Mouse (Mus musculus): ENCODE results near the gene B3galt2.
A peak's percentile ranks its signal among the peaks of the same experiment; 100 is the strongest.

Gene B3galt2

DNA sequence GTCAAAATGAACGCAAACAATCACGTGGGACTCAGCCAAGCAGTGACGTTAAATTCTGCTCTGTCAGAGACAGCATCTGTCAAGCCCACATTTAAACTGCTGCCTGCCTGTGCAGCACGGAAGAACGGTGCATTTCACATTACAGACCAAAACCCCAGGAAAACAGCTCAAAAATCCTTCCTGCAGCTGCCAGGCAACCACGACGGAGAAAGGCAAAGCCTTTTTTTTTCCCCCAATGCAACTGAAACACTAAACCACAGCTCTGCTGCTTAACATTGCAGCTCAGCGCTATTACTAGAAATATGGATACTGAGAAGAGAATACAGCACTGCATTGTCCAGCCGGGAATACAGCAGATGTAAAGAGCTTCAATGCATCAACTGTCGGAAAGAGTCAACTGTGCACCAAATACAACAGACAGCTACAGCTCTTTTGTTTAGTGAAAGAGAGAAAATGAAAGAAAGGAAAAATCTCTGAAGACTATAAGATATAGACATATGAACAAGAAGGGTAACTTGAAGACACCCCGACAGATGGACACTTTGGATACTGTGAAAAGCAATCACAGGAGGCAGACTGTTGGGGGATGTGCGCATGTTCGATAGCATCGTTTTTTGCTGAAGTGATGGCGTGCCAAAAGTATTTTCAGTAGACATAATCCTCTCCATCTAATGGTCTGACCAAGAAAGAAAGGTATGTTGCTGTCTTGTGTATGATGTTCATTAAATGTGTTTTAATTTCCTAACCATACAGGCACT, at the start of gene B3galt2:
Gene B3galt2, plus strand, starts transcription at position 15 of the 758 bp plus-strand sequence.
- DNase-seq, result peak; percentile 87 to 89

DNA sequence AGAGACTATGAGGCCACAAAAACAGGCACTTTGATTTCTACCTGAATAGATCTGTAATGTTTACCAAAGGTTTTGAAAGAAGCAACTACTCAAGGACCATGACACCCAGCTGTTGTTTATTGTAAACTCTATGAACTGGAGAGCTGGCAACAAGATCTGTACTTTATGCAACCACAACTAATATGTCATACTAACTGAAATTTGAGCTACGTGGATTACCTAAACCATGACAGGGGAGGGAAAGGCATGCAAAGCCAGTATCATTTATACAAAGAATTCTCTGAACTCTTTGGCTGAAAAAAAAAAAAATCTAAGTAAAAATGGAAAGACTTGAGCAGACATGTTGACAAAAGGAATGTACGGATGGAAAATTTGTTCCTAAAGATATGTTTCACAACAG, 43.6 kb upstream of the B3galt2 start:
- no peak for DNase-seq

DNA sequence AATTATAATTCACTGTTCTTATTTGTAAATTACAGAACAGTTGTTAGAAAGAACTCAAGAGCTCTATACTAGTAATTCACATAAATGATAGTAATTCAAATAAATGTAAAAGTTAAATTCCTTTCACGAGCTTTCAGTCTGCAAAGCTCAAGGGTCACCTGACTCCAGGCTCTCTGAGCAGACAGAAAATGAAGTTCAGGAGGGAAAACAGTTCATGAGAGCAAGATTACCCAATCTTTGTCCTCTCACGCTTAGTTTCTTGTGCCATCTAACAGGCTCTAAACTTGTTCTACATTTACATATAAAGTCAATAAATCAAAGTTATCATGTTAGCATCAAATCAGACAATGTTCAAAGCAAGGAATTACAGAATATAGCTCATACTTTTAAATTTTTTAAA, 31.6 kb upstream of the B3galt2 start:
- no peak for DNase-seq

DNA sequence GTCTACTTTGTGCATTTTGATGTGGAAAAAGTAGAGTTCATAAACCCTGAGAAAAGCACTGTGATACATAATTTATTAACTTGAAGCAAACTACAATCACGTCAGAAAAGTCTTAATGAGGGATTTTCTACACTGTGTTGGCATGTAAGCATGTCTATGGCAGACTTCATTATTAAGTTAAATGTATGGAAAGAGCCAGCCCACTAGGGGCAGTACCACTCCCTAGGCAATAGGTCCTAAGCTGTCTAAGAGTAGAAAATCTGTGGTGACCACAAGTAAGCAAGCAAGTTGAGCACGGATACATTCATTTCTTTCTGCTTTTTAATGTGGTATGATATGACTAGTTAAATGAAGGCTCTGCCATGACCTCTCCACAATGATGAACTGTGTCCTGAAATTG, 27.6 kb upstream of the B3galt2 start:
- no peak for DNase-seq

DNA sequence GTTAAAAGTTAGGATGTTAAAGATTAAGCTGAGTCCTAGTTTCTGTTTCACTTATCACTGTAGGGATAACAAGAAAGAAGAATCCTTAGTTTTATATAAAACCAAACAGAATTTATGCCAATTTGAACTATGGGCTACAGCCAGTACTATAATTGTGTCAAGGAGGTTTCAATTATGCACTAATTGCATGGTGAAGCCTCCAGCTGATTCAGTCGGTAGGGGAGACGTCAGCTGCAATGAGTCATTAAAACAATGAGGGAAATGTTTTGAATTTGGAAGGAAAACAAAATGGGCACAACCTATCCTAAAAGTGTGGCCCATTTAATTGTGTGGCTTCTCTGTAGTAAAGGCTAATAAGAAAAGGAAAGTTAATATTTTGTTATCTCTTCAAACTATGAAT, 20.7 kb upstream of the B3galt2 start:
- peak in 1 of 2 experiments; percentile 19 for DNase-seq

DNA sequence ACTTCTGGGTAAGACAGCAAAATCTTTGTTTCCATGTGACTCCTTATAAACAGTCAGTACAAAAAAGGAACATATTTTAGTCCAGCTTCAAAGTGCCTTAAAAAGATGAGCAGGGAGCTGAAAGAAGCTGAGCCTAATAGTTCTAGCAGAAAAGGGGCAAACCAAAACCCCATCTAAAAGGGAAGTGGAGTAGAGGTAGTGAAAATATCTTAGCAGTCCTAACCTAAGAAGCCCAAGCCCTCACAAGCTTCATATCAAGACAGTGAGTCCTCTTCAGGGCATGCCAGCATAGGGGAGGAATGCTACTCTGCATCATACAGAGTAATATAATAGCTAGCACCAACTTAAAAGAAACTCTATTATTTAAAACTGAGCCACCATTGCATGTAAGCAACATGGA, 18.5 kb upstream of the B3galt2 start:
- no peak for DNase-seq

DNA sequence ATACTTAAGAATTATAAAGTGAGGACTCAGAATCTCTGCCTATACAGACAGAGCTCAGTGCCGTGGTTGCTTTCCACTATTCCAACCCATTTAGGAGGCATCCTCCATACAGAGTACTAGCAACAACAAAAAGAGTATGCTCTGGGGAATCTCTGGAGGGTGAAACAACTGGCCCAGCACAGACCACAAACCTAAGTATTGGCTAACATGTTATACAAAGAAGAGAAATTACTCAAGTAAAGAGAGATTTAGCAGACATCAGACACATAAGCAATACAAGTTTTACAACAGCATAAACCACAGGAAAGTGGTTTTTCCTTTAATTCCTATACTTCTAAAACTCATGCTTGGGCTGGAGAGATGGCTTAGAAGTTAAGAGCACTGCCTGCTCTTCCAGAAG, 17.8 kb upstream of the B3galt2 start:
- DNase-seq, result no peak

DNA sequence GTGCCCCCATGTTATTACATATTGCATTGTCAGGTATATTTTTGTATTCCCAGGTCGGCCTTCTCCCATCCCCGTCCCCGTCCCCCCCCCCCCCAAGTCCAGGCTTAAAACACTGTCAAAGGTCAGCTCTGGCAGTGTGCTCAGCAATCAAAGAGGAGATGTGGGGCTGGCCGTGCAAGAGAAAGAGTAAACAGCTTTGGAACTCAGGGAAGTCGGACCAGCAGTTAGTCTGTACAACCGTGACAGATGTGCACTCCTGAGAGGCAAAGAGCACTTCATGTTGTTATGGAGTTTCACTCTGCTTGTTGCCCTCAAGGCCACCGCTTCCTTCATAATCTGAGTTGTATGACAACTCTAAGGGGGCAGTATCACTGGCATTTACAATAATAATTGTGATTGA, 9.1 kb upstream of the B3galt2 start:
- DNase-seq, result no peak

DNA sequence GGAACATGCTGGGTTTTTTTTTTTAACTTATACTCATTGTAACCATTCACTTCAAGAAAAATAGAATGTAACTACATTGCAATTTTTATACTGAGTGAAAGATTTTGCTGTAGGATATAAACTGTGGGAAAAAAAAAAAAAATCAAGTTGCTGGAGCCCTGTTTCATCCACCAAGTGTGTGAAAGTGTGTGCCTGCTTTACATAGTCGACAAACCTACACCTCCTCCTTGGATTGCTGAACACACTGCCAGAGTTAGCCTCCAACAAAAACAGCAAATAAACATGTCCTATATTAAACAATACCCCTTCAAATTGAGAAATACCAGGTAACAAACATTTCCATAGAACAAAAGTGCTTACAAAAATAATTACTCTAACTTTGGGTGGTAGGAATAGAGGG, 8.1 kb upstream of the B3galt2 start:
- no peak for DNase-seq

DNA sequence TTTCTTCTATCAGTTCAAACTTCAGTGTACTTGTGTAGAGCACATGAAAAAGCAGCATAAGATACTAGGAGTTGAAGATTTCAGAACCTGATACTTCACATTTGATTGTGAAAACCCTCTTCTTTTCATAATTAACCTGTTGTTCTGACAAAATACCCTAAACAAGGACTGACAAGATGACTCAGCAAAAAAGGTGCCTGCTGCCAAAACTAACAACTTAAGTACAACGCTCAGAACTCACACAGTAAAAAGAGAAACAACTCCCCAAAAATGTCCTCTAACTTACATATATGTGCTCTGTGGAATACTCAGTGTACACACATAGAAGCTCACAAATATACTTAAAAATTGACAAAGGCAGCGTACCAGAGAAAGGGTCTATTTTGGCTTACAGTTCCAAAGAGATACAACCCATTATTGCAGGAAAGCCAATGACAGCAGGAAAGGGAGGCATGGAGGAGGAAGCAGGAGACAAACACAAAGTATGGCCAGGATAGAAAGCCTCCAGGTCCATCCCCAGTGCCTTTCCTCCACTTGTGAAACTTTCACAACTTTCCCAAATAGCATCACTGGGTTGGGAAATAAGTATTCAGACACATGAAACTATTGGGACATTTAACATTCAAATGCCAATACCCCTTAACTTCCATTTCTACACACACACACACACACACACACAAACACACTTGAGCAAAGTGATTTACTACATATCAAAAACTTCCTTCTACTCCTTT, 7.4 kb upstream of the B3galt2 start:
- no peak for DNase-seq

DNA sequence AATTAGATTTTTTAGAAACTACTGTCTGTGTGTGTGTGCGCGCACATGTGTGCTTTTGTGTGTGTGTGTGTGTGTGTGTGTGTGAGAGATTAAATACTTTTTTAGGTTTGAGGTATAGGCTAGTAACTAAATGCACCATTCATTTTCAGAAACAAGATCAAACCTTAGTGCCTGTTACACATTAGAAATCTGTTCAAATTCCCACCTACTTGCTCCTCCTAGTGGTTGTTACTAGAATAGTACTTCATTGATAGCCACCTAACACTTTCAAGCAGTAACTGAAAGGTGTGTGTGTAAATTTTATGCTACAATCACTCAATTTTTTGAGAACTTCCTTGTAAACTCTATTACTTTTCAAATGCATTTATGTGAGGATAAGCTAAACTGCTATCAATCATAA, 3.8 kb downstream of the B3galt2 start:
- DNase-seq, result peak; percentile 29 to 73

DNA sequence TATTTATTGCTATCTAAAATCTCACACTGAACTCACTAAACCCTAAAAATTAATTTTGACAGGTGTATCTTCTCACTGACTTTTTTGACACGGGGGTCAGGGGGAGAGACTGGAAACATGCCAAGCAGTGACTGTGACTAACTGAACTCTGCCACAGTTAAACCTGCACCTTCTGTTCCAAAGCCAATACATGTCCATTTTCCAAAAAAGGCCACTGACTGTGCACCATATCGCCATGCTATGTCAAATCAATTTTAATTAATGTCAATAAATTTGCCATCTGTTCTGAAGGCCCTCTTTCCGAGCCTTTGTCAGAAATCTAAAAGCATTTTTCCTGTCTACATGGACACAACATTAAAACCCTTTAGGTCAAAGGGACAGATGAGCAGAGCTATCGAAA, 4.9 kb downstream of the B3galt2 start:
- DNase-seq, result peak; percentile 94

DNA sequence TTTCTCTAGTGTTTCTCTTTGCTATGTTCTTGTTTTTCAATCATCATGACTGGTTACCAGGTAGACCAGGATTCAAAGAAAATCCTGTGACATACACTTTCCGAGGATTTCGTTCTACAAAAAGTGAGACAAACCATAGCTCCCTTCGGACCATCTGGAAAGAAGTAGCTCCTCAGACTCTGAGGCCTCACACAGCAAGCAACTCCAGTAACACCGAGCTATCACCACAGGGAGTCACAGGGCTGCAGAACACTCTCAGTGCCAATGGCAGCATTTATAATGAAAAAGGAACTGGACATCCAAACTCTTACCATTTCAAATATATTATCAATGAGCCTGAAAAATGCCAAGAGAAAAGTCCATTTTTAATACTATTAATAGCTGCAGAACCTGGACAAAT, 5.8 kb downstream of the B3galt2 start:
- peak; percentile 49 to 62 for DNase-seq

DNA sequence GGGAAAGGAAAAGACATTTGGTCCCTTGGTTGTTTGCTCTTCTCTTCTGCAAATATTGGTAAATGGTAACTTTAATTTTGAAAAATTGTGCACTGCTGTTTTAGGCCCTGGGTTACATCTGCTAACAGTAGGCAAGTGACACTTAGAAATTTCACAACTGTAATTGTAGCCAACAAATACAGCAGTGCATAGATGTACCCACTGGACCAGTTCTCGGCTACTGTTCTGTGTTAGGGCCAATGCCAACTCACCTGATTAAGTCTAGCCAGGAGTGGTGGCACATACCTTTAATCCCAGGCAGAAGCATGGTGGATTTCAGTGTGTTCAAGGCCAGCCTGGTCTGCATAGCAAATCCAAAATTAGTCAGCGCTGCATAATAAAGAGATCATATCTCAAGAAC, 9.9 kb downstream of the B3galt2 start:
- no peak for DNase-seq

DNA sequence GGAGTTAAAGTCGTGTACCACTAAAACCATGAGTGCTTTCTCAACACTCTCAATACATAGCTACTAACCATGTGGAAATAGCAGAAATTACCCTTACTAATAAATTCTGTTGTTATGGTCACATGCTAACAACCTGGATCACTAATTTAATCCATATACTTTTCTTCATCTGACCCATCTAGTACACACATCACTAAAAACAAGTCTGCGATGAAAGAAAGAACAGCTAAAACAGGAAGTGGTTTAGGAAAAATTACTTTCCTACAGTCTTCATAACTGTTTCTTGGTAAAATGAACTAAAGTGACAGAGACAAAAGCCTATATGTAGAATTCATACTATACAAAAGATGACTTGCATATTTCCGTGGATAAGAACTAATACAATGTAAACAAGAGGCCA, 13.2 kb downstream of the B3galt2 start:
- no peak for DNase-seq

DNA sequence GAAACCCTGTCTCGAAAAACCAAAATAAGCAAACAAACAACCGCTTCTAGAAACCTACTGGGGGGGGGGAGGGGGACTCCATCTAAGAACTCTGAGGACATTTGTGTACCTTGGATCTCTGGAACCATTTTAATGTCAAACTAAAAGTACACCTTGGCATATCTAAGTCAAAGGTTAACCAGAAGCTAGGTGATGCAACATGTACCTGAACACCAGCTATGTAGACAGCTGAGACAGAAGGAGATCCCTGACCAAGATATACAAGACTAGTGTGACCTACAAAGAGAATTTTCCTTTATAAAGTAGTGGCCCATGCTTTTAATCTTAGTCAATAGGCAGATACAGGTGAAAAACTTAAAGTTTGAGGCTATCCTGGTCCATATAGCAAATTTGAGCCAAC, 22.7 kb downstream of the B3galt2 start:
- no peak for DNase-seq

DNA sequence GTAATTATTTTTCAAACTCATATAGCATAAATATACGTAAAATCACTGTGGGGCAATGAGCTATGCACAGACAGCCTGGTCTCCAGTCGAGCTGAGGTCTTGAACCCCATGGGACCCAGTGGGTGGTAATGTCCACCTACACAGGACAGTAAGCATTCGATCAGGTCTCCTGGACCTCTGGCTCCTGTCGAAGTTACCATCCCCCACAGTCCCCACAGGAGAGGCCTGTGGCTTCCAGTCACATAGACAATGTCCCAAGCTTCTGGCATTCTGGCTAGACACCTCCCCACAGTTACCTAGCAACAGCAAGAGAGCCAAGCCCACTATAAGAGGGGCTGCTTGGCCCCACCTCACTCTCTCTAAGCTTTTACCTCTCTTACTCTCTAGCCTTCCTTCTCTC, 24.3 kb downstream of the B3galt2 start:
- peak in 1 of 2 experiments; percentile 20 for DNase-seq

DNA sequence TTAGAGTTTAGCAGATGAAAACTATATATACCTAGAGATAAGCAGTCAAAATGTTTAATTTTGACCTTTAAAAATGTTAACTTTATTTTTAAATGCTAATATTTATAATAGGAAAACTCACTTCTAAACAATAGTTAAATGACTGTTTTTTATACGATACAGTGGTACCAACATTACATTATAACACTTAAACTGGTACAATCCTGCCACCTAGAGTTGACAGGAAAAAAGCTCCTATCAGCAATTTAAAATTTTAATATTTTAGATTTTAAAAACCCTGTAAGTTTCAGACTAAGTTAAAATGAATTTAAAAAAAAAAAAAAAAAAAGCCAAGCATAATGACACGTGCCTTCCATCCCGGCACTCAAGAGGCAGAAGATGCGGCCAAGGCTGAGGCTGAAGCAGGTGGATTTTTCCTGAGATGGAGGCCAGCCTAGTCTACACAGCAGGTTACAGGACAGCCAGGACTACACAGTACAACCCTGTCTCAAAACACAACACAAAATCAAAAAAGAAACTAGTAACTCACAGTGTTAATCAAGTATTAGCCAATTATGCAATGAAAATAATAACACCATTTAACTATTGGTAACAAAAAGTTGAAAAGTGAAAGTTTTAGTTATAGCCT, 35.4 kb downstream of the B3galt2 start:
- DNase-seq, result peak in 1 of 2 experiments; percentile 40

DNA sequence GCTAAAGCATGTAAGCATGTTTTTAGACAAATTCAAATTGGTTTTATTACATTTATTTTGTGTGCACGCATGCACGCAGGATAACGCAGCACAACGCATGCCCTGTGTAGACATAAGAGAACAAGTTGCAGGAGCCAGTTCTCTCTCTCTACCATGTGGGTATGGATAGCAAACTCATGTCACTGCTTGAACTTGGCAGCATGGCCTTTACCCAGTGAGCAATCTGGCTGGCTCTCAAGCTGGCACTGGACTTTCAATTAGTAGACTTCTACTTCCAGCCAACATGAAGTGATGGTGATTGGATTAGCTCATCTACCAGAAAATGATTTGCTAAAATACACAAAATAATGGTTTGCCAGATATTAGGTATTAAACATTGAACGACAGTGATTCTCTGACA, 40.6 kb downstream of the B3galt2 start:
- DNase-seq, result peak; percentile 96

DNA sequence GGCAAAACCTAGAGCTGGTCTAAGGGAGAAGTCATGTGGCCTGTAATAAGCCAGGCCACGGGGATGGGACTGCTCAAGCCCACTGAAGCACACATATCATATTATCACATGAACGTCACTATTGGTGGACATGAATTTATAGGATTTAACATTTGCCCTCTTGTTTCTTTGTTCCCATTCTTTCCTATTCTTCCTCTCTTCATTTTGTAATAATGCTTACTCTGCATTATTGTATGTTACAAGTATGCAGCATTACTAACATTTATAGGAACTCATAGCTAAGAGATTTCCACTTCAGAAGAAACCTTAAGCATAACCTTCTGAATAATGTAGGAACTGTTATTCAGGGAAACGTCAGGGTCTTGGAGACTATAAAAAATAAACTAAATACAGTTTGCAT, 44.4 kb downstream of the B3galt2 start:
- no peak for DNase-seq

DNA sequence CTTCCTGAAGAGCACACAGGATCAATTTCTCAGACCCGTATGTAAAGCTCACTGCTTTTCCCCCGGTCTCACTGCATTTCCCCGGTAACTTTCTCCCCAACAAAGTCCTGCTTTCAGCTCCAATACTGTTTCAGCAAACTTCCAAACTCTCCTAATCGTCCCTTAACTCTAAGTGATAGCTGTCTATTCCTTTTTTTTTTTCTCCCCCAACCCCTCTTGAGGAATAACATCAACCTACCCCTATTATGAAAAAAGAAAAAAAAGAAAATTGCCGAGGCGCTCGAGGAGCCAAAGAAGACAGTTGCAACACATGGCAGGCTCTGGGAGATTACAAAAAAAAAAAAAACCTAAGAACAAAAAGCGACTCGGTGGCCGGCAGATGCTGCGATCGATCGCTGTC, 61.3 kb downstream of the B3galt2 start:
- DNase-seq, result no peak

DNA sequence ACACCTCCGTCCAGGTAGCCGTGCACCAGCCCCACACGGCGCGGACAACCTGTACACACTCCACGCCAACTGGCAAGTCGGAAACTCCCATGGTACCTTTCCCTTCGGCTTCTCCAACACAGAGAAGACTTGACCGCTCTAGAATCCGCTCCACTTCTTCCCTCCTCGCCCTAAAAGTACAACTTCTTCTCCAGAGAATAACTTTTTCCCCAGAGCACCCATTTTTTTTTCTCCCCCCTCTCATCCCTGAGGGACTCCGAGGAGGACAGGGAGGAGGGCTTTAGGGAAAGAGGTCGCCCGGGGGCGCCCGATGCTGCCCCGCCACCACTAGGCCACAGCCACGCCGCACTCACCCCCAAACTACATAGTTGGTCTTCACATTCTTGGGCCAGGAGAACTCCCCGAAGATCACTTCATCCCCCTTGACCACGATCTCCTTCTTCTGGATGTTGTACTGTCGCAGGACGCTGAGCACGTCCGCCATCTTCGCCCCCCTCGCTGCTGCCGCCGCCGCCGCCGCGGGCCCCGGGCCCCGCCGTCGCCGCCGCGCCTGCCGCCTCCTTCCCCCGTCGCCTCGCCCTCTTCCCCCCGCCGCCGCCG, 61.8 kb downstream of the B3galt2 start:
- DNase-seq, result peak; percentile 64 to 67

DNA sequence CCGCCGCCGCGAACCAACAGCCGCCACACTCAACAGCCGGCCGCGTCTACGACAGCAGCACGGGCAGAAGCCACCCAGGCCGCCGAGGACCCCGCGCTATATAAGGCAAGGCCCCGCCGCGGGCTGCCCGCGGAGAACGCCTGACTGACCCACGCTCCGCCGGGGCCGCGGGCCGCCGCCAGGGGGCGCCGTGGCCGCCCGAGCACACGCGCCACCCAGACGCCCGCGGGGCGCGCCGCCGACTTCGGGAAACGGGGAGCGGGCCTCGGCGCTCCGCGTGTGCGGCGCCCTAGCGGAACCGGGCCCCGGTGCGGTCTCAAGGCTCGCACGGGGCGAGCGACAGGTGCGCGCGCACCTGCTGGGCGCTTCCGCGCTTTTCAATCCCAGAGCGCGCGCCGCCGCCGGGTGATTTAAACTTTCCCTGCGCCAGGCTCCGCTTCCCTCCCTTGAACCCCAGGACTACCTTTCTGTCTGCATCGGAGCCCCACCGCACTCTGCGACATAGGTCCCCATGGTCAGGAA, 62.3 kb downstream of the B3galt2 start, which contains the start of gene Cdc73:
Gene Cdc73, minus strand, starts transcription at position 153 of the 522 bp plus-strand sequence.
- DNase-seq, result peak; percentile 94 to 96
